Mouse (Mus musculus): ENCODE data around the gene 0610010K14Rik. TPM values are rescaled to one million over a fixed set of nuclear protein-coding genes. Genes with fewer than 3 reads are reported as not detected.
A peak's percentile ranks its signal among the peaks of the same experiment; 100 is the strongest.

0610010K14Rik gene
- polyA plus RNA-seq, 1 experiment from 2014 or later = 150 TPM

DNA sequence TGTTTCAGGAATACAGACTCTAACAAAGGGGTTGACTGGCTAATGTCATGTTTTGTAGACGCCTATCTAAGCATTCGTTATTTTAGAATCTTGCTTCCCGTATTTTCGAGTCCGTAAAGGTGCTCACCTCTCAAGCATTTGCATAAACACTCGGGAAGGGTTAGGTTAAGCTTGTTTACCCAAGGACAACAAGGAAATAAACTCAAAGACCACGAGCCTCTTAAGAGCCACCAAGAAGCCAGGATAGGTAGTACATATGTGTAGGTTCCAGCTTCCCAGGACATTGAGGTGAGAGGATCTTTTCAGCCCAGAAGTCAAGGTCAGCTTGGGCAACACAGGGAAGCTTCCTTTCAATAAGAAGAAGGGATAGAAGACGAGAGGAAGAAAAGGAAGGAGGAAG lies 38.6 kb downstream of the 0610010K14Rik start:
- Histone ChIP-seq H3K4me2 (ENCODE audit: low read length) (no peak overlapping the region), H3K4me3 (replicated peaks; ENCODE audit: low read depth, low read length) (no peak overlapping the region), H3K27ac (peak overlapping the region; percentile 72), H3K27me3 (ENCODE audit: insufficient read depth, low read length) (no peaks in the 10 kb centered on the region), H3K9ac (ENCODE audit: low read depth, low read length) (no peak overlapping the region), H3K9me3 (replicated peaks; ENCODE audit: low read length) (no peaks in the 10 kb centered on the region), H3K4me1 (replicated peaks; ENCODE audit: insufficient read depth, low read length) (peaks cover 9% of the 10 kb centered on the region; the same call in 1 of the 2 replicates), H3K36me3 (ENCODE audit: insufficient read depth, low read length) (no peaks in the 10 kb centered on the region)
- WGBS = 68% methylated on average over 8 of the region's 8 CpGs
- no peak for TF ChIP-seq CTCF (IDR thresholded peaks at IDR 0.05; ENCODE audit: low read depth)
- no peak for ATAC-seq (replicated peaks; ENCODE audit: low FRiP score, low read depth)
- no peak for DNase-seq (ENCODE audit: low spot score)

- Histone ChIP-seq H3K27me3 (ENCODE audit: insufficient read depth, low read length) (no peaks in the 10 kb centered on the region), H3K27ac (no peak overlapping the region), H3K4me3 (replicated peaks; ENCODE audit: low read depth, low read length) (no peak overlapping the region), H3K4me2 (ENCODE audit: low read length) (no peak overlapping the region), H3K9ac (ENCODE audit: low read depth, low read length) (no peak overlapping the region), H3K9me3 (replicated peaks; ENCODE audit: low read length) (no peaks in the 10 kb centered on the region), H3K4me1 (replicated peaks; ENCODE audit: insufficient read depth, low read length) (peaks cover 12% of the 10 kb centered on the region; the same call in 1 of the 2 replicates), H3K36me3 (ENCODE audit: insufficient read depth, low read length) (no peaks in the 10 kb centered on the region)
- no peak for TF ChIP-seq CTCF (IDR thresholded peaks at IDR 0.05; ENCODE audit: low read depth)
- ATAC-seq (replicated peaks; ENCODE audit: low FRiP score, low read depth) (no peak), DNase-seq (ENCODE audit: low spot score) (no peak)
- 90% methylated on average over 3 of the region's 3 CpGs for WGBS
Observed at GRCm38 (mm10) chr11:70198332-70198731, 39.4 kb downstream of the 0610010K14Rik start.

GRCm38 (mm10) chr11:70193354-70194285 lies 44.1 kb downstream of the 0610010K14Rik start:
- H3K9me3 ChIP-seq (replicated peaks; ENCODE audit: low read length) = no peaks in the 10 kb centered on the region
- no peak overlapping the region for H3K27ac ChIP-seq

GRCm38 (mm10) chr11:70192157-70192556 lies 45.6 kb downstream of the 0610010K14Rik start:
- Histone ChIP-seq H3K27me3 (ENCODE audit: insufficient read depth, low read length) (no peaks in the 10 kb centered on the region), H3K9me3 (replicated peaks; ENCODE audit: low read length) (no peaks in the 10 kb centered on the region), H3K9ac (ENCODE audit: low read depth, low read length) (no peak overlapping the region), H3K4me1 (replicated peaks; ENCODE audit: insufficient read depth, low read length) (peaks cover 3% of the 10 kb centered on the region; the same call in 1 of the 2 replicates), H3K4me2 (ENCODE audit: low read length) (no peak overlapping the region), H3K4me3 (replicated peaks; ENCODE audit: low read depth, low read length) (no peak overlapping the region), H3K36me3 (ENCODE audit: insufficient read depth, low read length) (no peaks in the 10 kb centered on the region), H3K27ac (no peak overlapping the region)
- no peak for ATAC-seq (replicated peaks; ENCODE audit: low FRiP score, low read depth)
- no peak for TF ChIP-seq CTCF (IDR thresholded peaks at IDR 0.05; ENCODE audit: low read depth)
- DNase-seq (ENCODE audit: low spot score) = no peak
- 70% methylated on average over 4 of the region's 4 CpGs for WGBS

More at GRCm38 (mm10) chr11:70193354-70194285, 44.1 kb downstream of the 0610010K14Rik start:
- Histone ChIP-seq H3K36me3 (ENCODE audit: insufficient read depth, low read length) (no peaks in the 10 kb centered on the region), H3K4me3 (replicated peaks; ENCODE audit: low read depth, low read length) (no peak overlapping the region), H3K9ac (ENCODE audit: low read depth, low read length) (no peak overlapping the region), H3K4me2 (ENCODE audit: low read length) (no peak overlapping the region), H3K4me1 (replicated peaks; ENCODE audit: insufficient read depth, low read length) (peaks cover 5% of the 10 kb centered on the region; the same call in 1 of the 2 replicates), H3K27me3 (ENCODE audit: insufficient read depth, low read length) (no peaks in the 10 kb centered on the region)
- no peak for TF ChIP-seq CTCF (IDR thresholded peaks at IDR 0.05; ENCODE audit: low read depth)
- DNase-seq (ENCODE audit: low spot score) = no peak
- WGBS = 30% methylated on average over 11 of the region's 11 CpGs
- no peak for ATAC-seq (replicated peaks; ENCODE audit: low FRiP score, low read depth)

- Histone ChIP-seq H3K9me3 (replicated peaks; ENCODE audit: low read length) (no peaks in the 10 kb centered on the region), H3K27ac (no peak overlapping the region), H3K4me3 (replicated peaks; ENCODE audit: low read depth, low read length) (no peak overlapping the region), H3K9ac (ENCODE audit: low read depth, low read length) (no peak overlapping the region), H3K4me2 (ENCODE audit: low read length) (no peak overlapping the region), H3K4me1 (replicated peaks; ENCODE audit: insufficient read depth, low read length) (peaks cover 3% of the 10 kb centered on the region; the same call in 1 of the 2 replicates), H3K36me3 (ENCODE audit: insufficient read depth, low read length) (no peaks in the 10 kb centered on the region), H3K27me3 (ENCODE audit: insufficient read depth, low read length) (no peaks in the 10 kb centered on the region)
- DNase-seq (ENCODE audit: low spot score) (no peak), ATAC-seq (replicated peaks; ENCODE audit: low FRiP score, low read depth) (no peak)
- WGBS = 73% methylated on average over 6 of the region's 6 CpGs
- TF ChIP-seq CTCF (IDR thresholded peaks at IDR 0.05; ENCODE audit: low read depth) = no peak
Observed at GRCm38 (mm10) chr11:70191188-70191587, 46.5 kb downstream of the 0610010K14Rik start.

DNA sequence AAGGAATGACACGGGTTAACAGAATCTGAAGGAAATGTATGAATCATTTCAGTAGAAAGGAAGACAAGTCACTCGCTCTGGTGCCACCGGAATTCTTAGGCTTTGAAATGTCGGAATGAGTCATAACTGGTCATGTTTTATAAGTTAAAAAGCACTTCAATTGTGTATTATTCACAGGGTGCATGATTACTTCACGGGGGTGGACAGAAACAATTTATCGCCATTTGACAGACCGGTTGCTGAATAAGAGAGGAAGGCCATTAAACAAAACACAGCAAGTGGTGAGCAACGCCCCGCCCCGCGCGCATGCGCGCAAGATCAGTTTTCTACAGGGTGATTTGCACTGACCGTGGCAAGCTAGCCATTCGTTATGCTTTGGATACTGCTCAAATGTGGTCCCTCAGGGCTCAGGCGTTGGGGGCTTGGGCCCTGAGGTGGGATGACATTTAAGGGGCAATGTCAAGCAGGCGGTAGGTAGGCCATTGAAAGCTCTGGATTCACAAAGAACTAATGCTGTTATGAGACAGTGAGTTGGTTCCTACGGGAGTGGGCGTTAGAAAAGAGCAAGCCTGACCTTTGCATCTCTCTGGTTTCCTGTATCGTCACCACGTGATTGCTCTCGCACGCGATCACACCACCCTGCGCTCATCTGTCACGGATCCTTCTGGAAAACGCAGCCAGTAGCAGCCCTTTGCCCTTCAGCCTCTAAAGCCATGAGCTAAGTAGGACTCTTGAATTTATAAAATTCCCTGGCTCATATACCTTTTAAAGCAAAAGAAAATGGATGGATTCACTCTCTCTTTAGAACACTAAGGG lies 48.2 kb downstream of the 0610010K14Rik start:
- no peak overlapping the region for H3K27ac ChIP-seq
- H3K36me3 ChIP-seq (ENCODE audit: insufficient read depth, low read length) = no peaks in the 10 kb centered on the region
- H3K4me3 ChIP-seq (replicated peaks; ENCODE audit: low read depth, low read length) = no peak overlapping the region
- H3K27me3 ChIP-seq (ENCODE audit: insufficient read depth, low read length) = no peaks in the 10 kb centered on the region
- no peak for DNase-seq (ENCODE audit: low spot score)
- no peak overlapping the region for H3K9ac ChIP-seq (ENCODE audit: low read depth, low read length)
- H3K4me2 ChIP-seq (ENCODE audit: low read length) = no peak overlapping the region
- no peak for ATAC-seq (replicated peaks; ENCODE audit: low FRiP score, low read depth)
- H3K4me1 ChIP-seq (replicated peaks; ENCODE audit: insufficient read depth, low read length) = peaks cover 3% of the 10 kb centered on the region; the same call in 1 of the 2 replicates
- TF ChIP-seq CTCF (IDR thresholded peaks at IDR 0.05; ENCODE audit: low read depth) = no peak
- no peaks in the 10 kb centered on the region for H3K9me3 ChIP-seq (replicated peaks; ENCODE audit: low read length)
- 72% methylated on average over 28 of the region's 28 CpGs for WGBS

MicroRNAs within 50 kb of the gene (microRNA counts, 519-probe panel; counts per million panel counts)
- microRNA mmu-miR-195 = 3,193 counts per million, percentile 70 among the panel's probes with 10 or more counts
- microRNA mmu-miR-497 = 1,466 counts per million, percentile 68 among the panel's probes with 10 or more counts

Small RNAs within 50 kb of the gene (microRNA-seq; reads per million reads assigned to microRNA genes)
- gene Mir195a = 2,401 reads per million, percentile 86 among the genes with 10 or more reads in this experiment
- gene Mir497 = not detected
- not detected for gene Mir497b

Other genes starting within 250 kb of the 0610010K14Rik start
- gene Gabarap, start 246.8 kb downstream of the 0610010K14Rik start, polyA plus RNA-seq (2015; fragmentation: Nextera tagmentation; extraction: Ambion mirVana) = 626 TPM in 2 replicates
- gene Phf23, start 242.1 kb downstream of the 0610010K14Rik start, polyA plus RNA-seq (2015; fragmentation: Nextera tagmentation; extraction: Ambion mirVana) = 61.9 and 62.6 TPM in 2 replicates
- 25.8 and 27.1 TPM in 2 replicates for gene Dvl2, start 237.3 kb downstream of the 0610010K14Rik start, polyA plus RNA-seq (2015; fragmentation: Nextera tagmentation; extraction: Ambion mirVana)
- gene Acadvl, start 222.5 kb downstream of the 0610010K14Rik start, polyA plus RNA-seq (2015; fragmentation: Nextera tagmentation; extraction: Ambion mirVana) = 178 and 197 TPM in 2 replicates
- gene Dlg4, start 221.0 kb downstream of the 0610010K14Rik start, polyA plus RNA-seq (2015; fragmentation: Nextera tagmentation; extraction: Ambion mirVana) = 4.3 and 6.5 TPM in 2 replicates
- 2.5 and 2.9 TPM in 2 replicates for gene Asgr1, start 183.8 kb downstream of the 0610010K14Rik start, polyA plus RNA-seq (2015; fragmentation: Nextera tagmentation; extraction: Ambion mirVana)
- gene Asgr2, start 145.3 kb downstream of the 0610010K14Rik start, polyA plus RNA-seq (2015; fragmentation: Nextera tagmentation; extraction: Ambion mirVana) = 0.14 TPM in 1 of 2 replicates, not detected in the other
- 0.37 and 0.47 TPM in 2 replicates for gene Mgl2, start 107.6 kb downstream of the 0610010K14Rik start, polyA plus RNA-seq (2015; fragmentation: Nextera tagmentation; extraction: Ambion mirVana)
- 0.99 and 1.4 TPM in 2 replicates for gene Clec10a, start 81.7 kb downstream of the 0610010K14Rik start, polyA plus RNA-seq (2015; fragmentation: Nextera tagmentation; extraction: Ambion mirVana)
- 11.2 and 12.6 TPM in 2 replicates for gene Slc16a11, start 25.2 kb downstream of the 0610010K14Rik start, polyA plus RNA-seq (2015; fragmentation: Nextera tagmentation; extraction: Ambion mirVana)
- 20.6 and 21.4 TPM in 2 replicates for gene Slc16a13, start 16.9 kb downstream of the 0610010K14Rik start, polyA plus RNA-seq (2015; fragmentation: Nextera tagmentation; extraction: Ambion mirVana)
- gene Bcl6b, start 8.1 kb downstream of the 0610010K14Rik start, polyA plus RNA-seq (2015; fragmentation: Nextera tagmentation; extraction: Ambion mirVana) = 22.0 TPM in 2 replicates
- 15.6 and 15.9 TPM in 2 replicates for gene Gm21988, start 1.9 kb upstream of the 0610010K14Rik start, polyA plus RNA-seq (2015; fragmentation: Nextera tagmentation; extraction: Ambion mirVana)
- 455 and 492 TPM in 2 replicates for gene Rnasek, start 1.9 kb upstream of the 0610010K14Rik start, polyA plus RNA-seq (2015; fragmentation: Nextera tagmentation; extraction: Ambion mirVana)
- 3.8 and 4.0 TPM in 2 replicates for gene Alox12, start 17.4 kb upstream of the 0610010K14Rik start, polyA plus RNA-seq (2015; fragmentation: Nextera tagmentation; extraction: Ambion mirVana)
- 0.10 and 0.16 TPM in 2 replicates for gene Alox12e, start 84.7 kb upstream of the 0610010K14Rik start, polyA plus RNA-seq (2015; fragmentation: Nextera tagmentation; extraction: Ambion mirVana)
- gene Alox15, start 114.1 kb upstream of the 0610010K14Rik start, polyA plus RNA-seq (2015; fragmentation: Nextera tagmentation; extraction: Ambion mirVana) = 2.3 and 2.4 TPM in 2 replicates
- 18.8 and 20.2 TPM in 2 replicates for gene Pelp1, start 172.1 kb upstream of the 0610010K14Rik start, polyA plus RNA-seq (2015; fragmentation: Nextera tagmentation; extraction: Ambion mirVana)
- 12.0 and 13.5 TPM in 2 replicates for gene Arrb2, start 194.7 kb upstream of the 0610010K14Rik start, polyA plus RNA-seq (2015; fragmentation: Nextera tagmentation; extraction: Ambion mirVana)
- 33.5 and 38.3 TPM in 2 replicates for gene Med11, start 214.0 kb upstream of the 0610010K14Rik start, polyA plus RNA-seq (2015; fragmentation: Nextera tagmentation; extraction: Ambion mirVana)
- 0.82 and 1.5 TPM in 2 replicates for gene Zmynd15, start 221.5 kb upstream of the 0610010K14Rik start, polyA plus RNA-seq (2015; fragmentation: Nextera tagmentation; extraction: Ambion mirVana)
- 16.7 and 17.6 TPM in 2 replicates for gene Cxcl16, start 222.1 kb upstream of the 0610010K14Rik start, polyA plus RNA-seq (2015; fragmentation: Nextera tagmentation; extraction: Ambion mirVana)

All from kidney, postnatal 0 days (tissue).